Mouse (Mus musculus) midbrain, postnatal 0 days (tissue): ENCODE data around the gene Aurkb. TPM values are rescaled to one million over a fixed set of nuclear protein-coding genes. Genes with fewer than 3 reads are reported as not detected.

Experiments used
- ATAC-seq: fragments of 200-750 bp; cut with Nextera tagmentation; 2 replicates; pipeline ENCODE4 v1.8.0; 2017; ENCODE audit warnings: moderate number of reproducible peaks, mild to moderate bottlenecking, moderate TSS enrichment, moderate library complexity; ENCODE audit not compliant: low FRiP score
- DNase-seq: peaks from one replicate; pipeline ENCODE4 v3.0.0-alpha.2; 2015; ENCODE audit warnings: low spot score
- H3K27ac ChIP-seq: fragments of 300-500 bp; sonication (generic); 2 replicates; pipeline ENCODE4 v1.5.1; 2014; ENCODE audit warnings: low read depth, mild to moderate bottlenecking, low read length, mixed read lengths
- H3K27me3 ChIP-seq: fragments of 300-500 bp; sonication (generic); 2 replicates; pipeline ENCODE4 v1.6.1; 2014; ENCODE audit warnings: low read length, control low read depth, mixed read lengths; ENCODE audit not compliant: insufficient read depth
- H3K36me3 ChIP-seq: fragments of 300-500 bp; sonication (generic); 2 replicates; pipeline ENCODE4 v1.6.1; 2014; ENCODE audit warnings: low read length, control low read depth, mixed read lengths; ENCODE audit not compliant: insufficient read depth
- H3K4me1 ChIP-seq: fragments of 300-500 bp; sonication (generic); 2 replicates; pipeline ENCODE4 v1.6.1; 2014; ENCODE audit warnings: mild to moderate bottlenecking, control low read depth, antibody characterized with exemption, low read length, mixed read lengths; ENCODE audit not compliant: insufficient read depth
- H3K4me2 ChIP-seq: fragments of 300-500 bp; sonication (generic); 2 replicates; pipeline ENCODE4 v1.6.1; 2014; ENCODE audit warnings: low read depth, mild to moderate bottlenecking, low read length, mixed read lengths; ENCODE audit not compliant: poor library complexity, severe bottlenecking
- H3K4me3 ChIP-seq: fragments of 300-500 bp; sonication (generic); 2 replicates; pipeline ENCODE4 v1.5.1; 2014; ENCODE audit warnings: low read depth, mild to moderate bottlenecking, low read length, moderate library complexity
- H3K9ac ChIP-seq: fragments of 300-500 bp; sonication (generic); replicated peaks from 2 replicates; pipeline ENCODE4 v1.6.1; 2014; ENCODE audit warnings: mild to moderate bottlenecking, low read length, moderate library complexity, mixed read lengths; ENCODE audit not compliant: poor library complexity, severe bottlenecking
- H3K9me3 ChIP-seq: fragments of 300-500 bp; sonication (generic); 2 replicates; pipeline ENCODE4 v1.6.1; 2016; ENCODE audit warnings: low read length, control low read depth
- CTCF ChIP-seq: IDR thresholded peaks from 2 replicates; pipeline ENCODE4 v1.5.1; 2016; ENCODE audit warnings: antibody characterized with exemption, mild to moderate bottlenecking
- WGBS: fragments of 180-500 bp; shearing (Covaris S2); extraction: QIAGEN DNeasy Blood & Tissue Kit; methylation state at CpG from one replicate; pipeline ENCODE4 v1.1.7; 2014; 5-methylcytosine and 5-hydroxymethylcytosine counted together
- polyA plus RNA-seq: library from polyadenylated mRNA; unstranded; fragments of >200 nt; fragmentation: Nextera tagmentation; extraction: Ambion mirVana; gene quantifications from 2 replicates; pipeline ENCODE4 v1.2.1, GENCODE M21; 2015
- total RNA-seq: library from RNA; depleted of rRNA; stranded (reverse); fragments of >200 nt; gene quantifications from 2 replicates; pipeline ENCODE4 v1.2.3, GENCODE M21; 2014

Gene Aurkb
- total and polyA plus RNA-seq, 2 experiments from 2014 or later, result 6.9 TPM

DNA sequence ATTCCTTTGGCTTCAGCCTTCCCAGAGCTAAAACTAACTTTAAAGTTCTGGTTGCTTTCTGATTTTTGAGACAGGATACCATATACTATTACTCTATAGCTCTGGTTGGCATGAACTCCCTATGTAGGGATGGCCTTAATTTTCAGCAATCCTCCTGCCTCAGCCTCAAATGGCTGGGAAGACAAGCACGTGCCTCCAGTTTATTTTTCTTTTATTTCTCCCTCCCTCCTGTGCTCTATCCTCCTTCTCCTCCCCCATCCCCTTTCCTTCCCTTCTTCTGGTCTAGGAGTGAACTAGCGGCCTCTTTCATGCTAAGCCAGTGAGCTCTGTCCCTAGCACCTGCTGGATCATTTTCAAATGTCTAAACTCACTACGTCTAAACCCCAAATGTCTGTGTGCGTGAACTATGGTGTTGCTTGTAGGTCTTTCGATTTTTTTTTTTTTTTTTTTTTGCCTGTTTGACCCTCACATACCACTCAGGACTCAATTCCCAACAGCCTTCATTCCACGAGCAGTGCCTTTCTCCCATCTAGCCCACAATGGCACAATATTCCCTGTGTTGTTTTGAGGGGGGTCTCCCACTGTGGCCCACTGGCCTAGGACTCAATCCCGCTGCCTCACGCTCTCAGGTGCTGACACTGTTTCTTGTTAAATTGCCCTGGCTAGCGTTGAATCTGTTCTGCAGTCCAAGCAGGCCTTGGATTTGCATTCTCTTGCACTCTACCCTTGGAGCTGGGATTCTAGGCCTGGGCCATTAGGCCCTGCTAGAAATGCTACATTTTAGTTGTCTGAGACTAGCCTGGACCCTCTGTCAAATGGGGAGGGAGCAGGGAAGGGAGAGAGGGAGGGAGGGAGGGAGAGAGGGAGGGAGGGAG is 19.0 kb downstream of the Aurkb start:
- no peak for TF ChIP-seq CTCF
- Histone ChIP-seq H3K4me3 (peak overlapping the region; percentile 90), H3K36me3 (no peaks in the 10 kb centered on the region), H3K9ac (peak overlapping the region; percentile 58), H3K4me2 (peak overlapping the region; percentile 86), H3K9me3 (no peaks in the 10 kb centered on the region), H3K4me1 (peaks cover 13% of the 10 kb centered on the region), H3K27ac (no peak overlapping the region), H3K27me3 (no peaks in the 10 kb centered on the region)
- 48% methylated on average over 9 of the region's 9 CpGs for WGBS
- DNase-seq (no peak), ATAC-seq (no peak)

GRCm38 (mm10) chr11:69065394-69065925 is 20.0 kb downstream of the Aurkb start:
- H3K36me3 ChIP-seq, result no peaks in the 10 kb centered on the region
- no peak overlapping the region; the same call in 1 of the 2 replicates for H3K4me3 ChIP-seq
- H3K27me3 ChIP-seq, result no peaks in the 10 kb centered on the region
- peaks cover 13% of the 10 kb centered on the region for H3K4me1 ChIP-seq
- ATAC-seq (no peak), DNase-seq (no peak)
- H3K9me3 ChIP-seq, result no peaks in the 10 kb centered on the region
- H3K9ac ChIP-seq, result no peak overlapping the region
- TF ChIP-seq CTCF, result no peak
- H3K4me2 ChIP-seq, result peak overlapping the region; percentile 91; the same call in 1 of the 2 replicates
- 53% methylated on average over 3 of the region's 3 CpGs for WGBS
- H3K27ac ChIP-seq, result no peak overlapping the region

DNA sequence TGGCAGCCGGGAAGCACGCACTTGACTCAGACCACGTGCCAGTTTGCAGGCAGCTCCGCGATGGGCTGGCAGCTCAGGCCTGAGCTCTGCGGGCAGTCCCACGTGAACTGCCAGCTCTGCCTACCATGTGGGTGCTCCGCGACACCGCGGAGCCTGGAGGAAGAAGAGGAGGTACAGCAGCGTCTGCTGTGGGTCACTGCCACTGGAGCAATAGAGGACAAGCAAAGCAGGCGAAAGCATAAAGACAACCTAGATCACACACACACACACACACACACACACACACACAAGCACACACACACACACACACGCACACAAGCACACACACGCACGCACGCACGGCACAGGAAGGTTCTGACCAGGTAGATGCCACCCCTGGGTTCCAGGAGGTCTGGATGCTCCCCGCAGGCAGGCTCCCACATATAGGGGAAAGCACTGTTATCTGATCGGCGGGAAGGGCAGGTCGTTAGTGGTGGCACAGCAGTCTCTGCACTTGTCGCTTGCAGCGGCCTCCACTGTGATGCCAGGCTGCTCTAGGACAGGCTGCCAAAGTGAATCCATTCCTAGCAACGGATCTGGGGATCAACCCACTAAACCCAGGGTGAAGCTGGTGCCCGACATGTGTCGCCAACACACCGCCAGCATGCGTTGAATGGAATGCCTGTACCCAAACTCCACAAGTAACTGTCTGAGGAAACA is 20.9 kb downstream of the Aurkb start:
- TF ChIP-seq CTCF, result no peak
- H3K9ac ChIP-seq, result peak overlapping the region; percentile 45
- no peaks in the 10 kb centered on the region for H3K9me3 ChIP-seq
- DNase-seq (peak; percentile 59), ATAC-seq (no peak)
- peak overlapping the region; percentile 20; the same call in 1 of the 2 replicates for H3K27ac ChIP-seq
- no peaks in the 10 kb centered on the region for H3K36me3 ChIP-seq
- WGBS, result 1% methylated on average over 28 of the region's 29 CpGs
- peak overlapping the region; percentile 91 for H3K4me2 ChIP-seq
- no peaks in the 10 kb centered on the region for H3K27me3 ChIP-seq
- H3K4me1 ChIP-seq, result peaks cover 10% of the 10 kb centered on the region
- H3K4me3 ChIP-seq, result peak overlapping the region; percentile 39

DNA sequence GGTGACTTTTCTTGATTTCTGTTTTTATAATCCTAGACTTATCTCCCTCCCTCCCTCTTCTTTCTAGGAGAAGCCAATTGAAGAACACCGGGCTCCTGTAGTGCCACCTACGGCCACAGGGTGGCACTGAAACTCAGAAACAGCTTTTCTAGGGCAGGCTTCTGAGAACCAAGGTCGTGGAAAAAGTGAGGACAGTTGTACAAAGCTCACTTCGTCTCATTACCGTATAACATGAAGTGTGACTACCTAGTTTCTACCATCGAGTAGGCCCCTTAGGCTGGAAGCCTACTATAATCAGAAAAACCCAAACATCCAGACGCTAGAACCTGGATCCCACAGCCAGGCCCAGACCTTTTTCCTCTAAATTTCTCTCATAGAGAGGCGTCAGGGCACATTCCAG is 21.5 kb downstream of the Aurkb start:
- 12% methylated on average over 8 of the region's 8 CpGs for WGBS
- ATAC-seq (no peak), DNase-seq (peak; percentile 95)
- Histone ChIP-seq H3K27me3 (no peaks in the 10 kb centered on the region), H3K9me3 (no peaks in the 10 kb centered on the region), H3K4me3 (peak overlapping the region; percentile 39), H3K4me2 (peak overlapping the region; percentile 91), H3K27ac (peak overlapping the region; percentile 20; the same call in 1 of the 2 replicates), H3K36me3 (no peaks in the 10 kb centered on the region), H3K4me1 (peaks cover 8% of the 10 kb centered on the region; the same call in 1 of the 2 replicates), H3K9ac (no peak overlapping the region)
- peak; percentile 92 for TF ChIP-seq CTCF

- TF ChIP-seq CTCF, result no peak
- DNase-seq, result no peak
- no peak for ATAC-seq
- no peak overlapping the region for H3K9ac ChIP-seq
- H3K36me3 ChIP-seq, result no peaks in the 10 kb centered on the region
- no peak overlapping the region for H3K27ac ChIP-seq
- H3K4me1 ChIP-seq, result peaks cover 12% of the 10 kb centered on the region; the same call in 1 of the 2 replicates
- WGBS, result 54% methylated on average over 6 of the region's 6 CpGs
- H3K9me3 ChIP-seq, result no peaks in the 10 kb centered on the region
- no peak overlapping the region for H3K4me3 ChIP-seq
- no peak overlapping the region for H3K4me2 ChIP-seq
- H3K27me3 ChIP-seq, result no peaks in the 10 kb centered on the region
Observed at GRCm38 (mm10) chr11:69067601-69068000, 22.2 kb downstream of the Aurkb start.
